Mouse (Mus musculus) MEL (cell line): ENCODE measurements at regions not wholly inside any gene's neighbourhood (a gene's known extent, or its start where the extent isn't known, plus 50 kb on each side); places are given as distances from the start of the nearest gene placed in this dataset.

Experiments used
- EP300 ChIP-seq, 2 experiments: IDR thresholded peaks; 2 replicates each; pipeline ENCODE4 v1.6.1; 2011; ENCODE audit warnings: improper control_type of control experiment in 2 of 2, low read length in 2 of 2, low read depth in 1 of 2, mild to moderate bottlenecking in 1 of 2
- HCFC1 ChIP-seq: IDR thresholded peaks from 2 replicates; pipeline ENCODE4 v1.6.1; 2012; ENCODE audit warnings: low read depth, mild to moderate bottlenecking, inconsistent platforms, low read length, improper control_type of control experiment, moderate library complexity
- POLR2A ChIP-seq, 2 experiments: IDR thresholded peaks; 2 replicates each; pipeline ENCODE4 v1.6.1; 2011 to 2012; ENCODE audit warnings: low read length in 2 of 2, mild to moderate bottlenecking in 2 of 2, control low read depth in 1 of 2, improper control_type of control experiment in 1 of 2, low read depth in 1 of 2, moderate library complexity in 1 of 2; ENCODE audit not compliant: control insufficient read depth in 1 of 2, insufficient read depth in 1 of 2, poor library complexity in 1 of 2

DNA sequence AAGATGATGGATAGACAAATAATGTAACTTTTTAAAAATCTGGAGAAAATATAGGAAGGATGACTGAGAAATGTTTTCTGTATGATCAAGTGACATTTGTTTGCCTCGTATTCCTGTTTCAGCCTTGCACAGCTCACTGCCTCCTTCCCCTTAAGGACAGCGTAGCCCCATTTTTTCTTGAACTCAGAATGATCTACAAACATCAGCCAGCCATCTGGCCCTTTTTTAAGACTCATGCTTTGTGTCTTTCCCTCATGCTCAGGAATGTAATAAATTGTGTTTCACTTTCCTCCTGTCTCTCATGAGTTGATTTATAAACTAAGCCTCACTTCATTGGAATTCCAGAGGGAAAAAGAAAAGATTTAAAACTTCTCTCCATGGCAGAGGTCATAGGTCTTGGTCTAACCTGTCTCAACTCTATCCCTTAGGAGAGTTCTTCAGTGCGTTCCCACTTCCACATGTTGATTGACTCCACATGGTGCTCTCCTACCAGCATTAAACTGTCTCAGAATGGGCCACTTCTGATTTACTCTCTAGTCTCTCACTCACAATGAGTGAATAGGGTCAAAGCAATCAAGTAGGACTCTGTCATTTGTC lies 129.2 kb upstream of the Gm34302 start:
- TF ChIP-seq POLR2A (IDR thresholded peaks at IDR 0.05; ENCODE audit: control insufficient read depth in 1 of 2, insufficient read depth in 1 of 2, low read depth in 1 of 2, low read length in 2 of 2, poor library complexity in 1 of 2) (no peak), EP300 (IDR thresholded peaks at IDR 0.05; ENCODE audit: low read depth in 1 of 2, low read length in 2 of 2) (no peak), HCFC1 (no peak)
